Mouse (Mus musculus): ENCODE data around the gene Fbxw2.
"Not testable (repeated sequence)": the region's sequence is repeated elsewhere in the genome, so short reads cannot be mapped to it uniquely, and the experiment has no call there.

The Fbxw2 gene

DNA sequence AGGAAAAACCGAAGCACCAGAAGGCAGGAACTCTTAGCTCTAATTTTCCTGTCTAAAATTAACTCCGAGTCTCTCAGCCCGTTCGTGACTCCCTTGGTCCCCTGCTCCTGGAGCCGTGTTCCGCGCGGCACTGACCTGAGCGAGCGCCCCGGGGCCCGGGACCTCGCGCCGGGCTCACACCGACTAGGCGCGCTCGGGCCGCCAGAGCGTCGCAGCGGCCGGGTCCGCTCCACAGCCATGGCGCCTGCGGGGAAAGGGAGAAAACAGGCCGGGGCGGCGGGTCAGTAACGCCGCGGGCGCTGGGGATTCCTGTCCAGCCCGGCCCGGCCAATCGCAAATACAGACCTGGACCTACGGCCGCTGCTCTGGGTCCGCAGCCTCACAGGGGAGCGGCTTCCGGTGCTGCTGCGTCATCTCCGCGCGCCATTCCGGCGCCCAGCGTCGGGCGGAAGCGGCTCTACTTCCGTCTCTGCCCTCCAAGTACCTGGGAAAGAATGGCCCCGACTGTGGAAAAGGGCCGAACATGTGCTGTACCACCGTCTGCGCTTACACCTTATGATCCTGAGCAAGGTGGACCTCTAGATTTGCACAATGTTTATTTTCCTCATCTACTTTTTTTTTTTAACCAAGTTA, at the start of gene Fbxw2:
TSS of gene Fbxw2 (minus strand) at position 485 of the 633 bp plus-strand sequence.
- DNase-seq (ENCODE audit: low spot score in 2 of 2), result peak; percentile 82 to 83

DNA sequence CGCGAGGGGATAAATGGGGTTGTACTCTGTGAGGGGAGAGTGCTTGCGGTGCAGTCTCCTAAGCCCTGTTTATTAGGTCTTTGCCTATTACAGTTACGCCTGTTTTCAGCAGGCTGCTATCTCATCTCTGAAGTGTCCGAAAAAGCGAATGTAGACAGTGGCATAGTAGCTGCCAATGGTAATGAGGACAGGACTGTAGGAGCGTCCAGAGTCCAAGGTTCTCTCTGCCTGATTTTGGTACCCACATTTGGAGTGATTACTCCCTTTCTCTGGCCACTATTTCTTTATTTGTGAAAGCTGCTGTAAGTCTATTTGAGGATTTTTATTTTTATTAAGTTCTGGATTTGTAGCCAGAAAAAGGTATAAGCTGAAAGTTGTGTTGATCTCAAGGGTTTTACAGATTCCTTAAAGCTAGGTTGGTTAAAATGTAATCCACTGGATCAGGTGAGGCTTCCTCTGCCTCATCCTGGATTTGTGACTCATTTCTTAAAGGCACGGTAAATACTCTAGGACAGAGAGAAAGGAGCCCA, 48.8 kb upstream of the Fbxw2 start, which contains the start of gene Psmd5:
TSS of gene Psmd5 (minus strand) at position 153 of the 530 bp plus-strand sequence.
- no peak for DNase-seq (ENCODE audit: low spot score in 2 of 2)

DNA sequence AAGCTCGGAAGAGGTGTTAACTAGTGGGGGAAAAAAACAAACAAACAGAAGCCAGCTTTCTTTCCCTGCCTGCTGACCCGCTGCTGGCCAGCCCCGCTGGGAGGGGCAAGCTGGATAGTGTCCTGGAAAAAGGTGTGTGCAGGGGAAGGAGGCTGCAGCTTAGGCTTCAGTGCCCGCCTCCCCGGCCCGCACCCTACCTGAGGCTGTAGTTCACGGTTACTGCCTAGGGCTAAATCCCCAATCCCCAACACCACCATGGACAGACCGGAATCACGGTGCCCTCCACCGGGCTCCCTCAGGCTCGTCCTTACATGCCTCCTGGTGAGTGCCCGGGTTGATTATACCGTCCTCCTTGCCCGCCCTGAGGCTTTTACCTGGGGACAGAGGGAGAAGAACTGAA, 48.2 kb upstream of the Fbxw2 start, which contains the start of gene Cutal:
TSS of gene Cutal (plus strand) at position 126 of the 400 bp plus-strand sequence.
- DNase-seq (ENCODE audit: low spot score in 2 of 2), result no peak

DNA sequence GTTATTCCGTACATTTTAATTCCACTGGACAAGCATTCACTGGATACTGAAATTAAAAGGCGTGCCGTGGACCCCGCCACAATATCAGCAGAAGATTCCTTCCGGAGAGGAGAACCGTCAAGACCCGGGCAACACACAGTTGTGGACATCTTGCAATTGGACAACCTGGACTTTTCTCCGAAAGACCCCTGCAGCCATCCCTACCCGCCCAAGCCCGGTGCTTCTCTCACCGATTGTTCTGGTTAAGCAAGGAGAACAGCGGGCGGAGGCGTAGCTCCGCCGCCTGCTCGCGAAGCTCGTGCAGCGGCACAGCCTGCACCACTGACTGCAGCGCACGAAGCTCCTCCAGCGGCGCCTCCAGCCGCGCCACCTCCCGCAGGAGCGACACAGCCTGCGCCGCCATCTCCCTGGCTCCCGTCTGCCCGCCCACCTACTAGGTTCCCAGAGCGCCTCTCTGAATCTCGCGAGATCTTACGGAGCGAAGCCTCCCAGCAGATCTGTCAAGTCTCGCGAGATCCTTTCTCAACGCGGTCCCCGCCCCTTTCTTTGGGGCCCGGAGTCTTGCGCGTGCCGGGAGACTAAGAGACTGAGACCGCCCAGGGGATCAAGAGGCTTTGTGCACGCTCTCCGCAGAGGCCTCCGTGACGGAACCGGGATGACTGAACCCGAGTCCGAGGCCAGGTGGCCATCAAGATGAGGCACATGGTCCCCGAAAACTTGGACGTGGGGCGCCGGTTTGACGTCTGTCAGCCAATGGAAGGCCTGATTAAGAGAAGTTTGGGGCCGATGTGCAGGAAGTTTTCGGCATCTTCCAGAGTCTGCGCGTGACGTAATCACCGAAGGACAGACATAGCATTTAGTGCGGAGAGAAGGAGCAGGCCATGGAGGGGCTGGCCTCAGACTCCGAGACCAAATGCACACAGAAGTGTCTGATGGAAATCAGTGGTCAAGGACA, 44.7 kb upstream of the Fbxw2 start:
- DNase-seq (ENCODE audit: low spot score in 2 of 2), result peak; percentile 91 to 93

DNA sequence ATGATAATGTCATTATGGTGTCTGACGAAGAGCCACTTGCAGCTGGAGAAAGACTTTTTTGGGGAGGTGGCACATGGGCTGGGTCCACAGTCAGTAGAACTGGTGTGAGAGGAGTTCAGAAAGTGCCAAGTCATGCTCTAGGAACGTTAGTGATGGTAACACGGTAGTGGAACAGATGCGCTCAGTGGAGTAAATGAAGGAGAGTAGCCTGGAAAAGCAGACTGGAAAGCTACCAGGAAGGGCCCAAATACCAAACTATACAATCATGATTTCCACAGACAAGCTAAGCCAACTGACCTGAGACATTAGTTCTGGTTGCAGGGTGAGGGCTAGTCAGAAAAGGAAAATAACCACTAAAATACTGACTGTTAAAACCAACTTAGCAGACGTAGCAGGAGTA, 43.6 kb upstream of the Fbxw2 start:
- no peak for DNase-seq (ENCODE audit: low spot score in 2 of 2)

DNA sequence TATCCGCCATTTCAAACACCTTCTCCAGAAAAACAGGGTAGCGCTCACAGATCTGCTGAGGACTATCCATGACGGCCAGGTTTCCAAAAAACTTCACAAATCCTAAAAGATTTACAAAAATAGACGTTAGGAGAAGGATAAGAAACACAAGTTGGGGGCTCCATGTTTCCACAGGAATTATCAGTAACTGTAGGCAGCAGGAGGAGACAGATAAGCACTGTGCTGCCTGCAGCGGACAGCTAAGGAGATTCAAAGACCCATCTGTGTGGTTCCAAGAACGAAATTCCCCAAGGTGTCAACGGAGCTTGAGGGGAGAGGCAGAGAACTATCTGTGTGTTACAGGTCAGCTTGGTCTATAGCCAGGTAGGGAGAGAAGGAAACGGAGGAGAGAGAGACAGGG, 31.6 kb upstream of the Fbxw2 start:
- DNase-seq (ENCODE audit: low spot score in 2 of 2), result no peak

DNA sequence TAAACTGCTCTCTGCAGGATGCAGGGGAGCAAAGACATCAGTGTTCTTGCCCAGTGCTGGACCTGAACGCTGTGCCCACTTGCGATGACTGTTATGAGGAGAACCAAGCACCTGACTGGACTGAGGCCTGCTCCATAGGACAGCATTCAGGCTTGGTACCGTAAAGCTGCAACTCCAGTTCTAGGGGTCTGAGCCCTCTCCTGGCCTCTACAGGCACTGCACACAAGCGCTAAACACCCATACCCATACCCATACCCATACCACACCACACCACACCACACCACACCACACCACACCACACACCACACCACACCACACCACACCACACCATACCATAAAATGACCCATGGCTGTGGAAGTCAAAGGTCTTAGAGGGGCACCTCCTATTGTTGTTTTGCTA, 29.2 kb upstream of the Fbxw2 start:
- no peak for DNase-seq (ENCODE audit: low spot score in 2 of 2)

DNA sequence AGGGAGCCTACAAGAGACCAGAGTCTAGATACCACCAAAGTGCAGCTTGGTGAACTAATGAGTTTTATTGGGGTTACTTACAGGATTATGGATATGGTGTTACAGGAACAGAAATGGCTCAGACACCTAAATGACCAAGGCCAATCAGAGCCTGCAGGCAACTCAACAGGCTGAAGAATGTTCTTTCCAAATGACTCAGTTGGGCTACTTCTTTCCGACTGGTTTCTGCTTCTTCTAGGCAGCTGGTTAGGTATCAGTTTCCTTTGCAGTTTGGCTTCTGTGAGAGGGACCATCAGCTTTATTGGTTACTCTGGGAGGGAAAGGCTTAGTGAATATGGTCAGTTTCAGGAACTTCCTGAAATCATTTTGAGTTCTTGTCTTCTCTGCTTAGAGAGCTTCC, 21.6 kb upstream of the Fbxw2 start:
- DNase-seq (ENCODE audit: low spot score in 2 of 2), result no peak

DNA sequence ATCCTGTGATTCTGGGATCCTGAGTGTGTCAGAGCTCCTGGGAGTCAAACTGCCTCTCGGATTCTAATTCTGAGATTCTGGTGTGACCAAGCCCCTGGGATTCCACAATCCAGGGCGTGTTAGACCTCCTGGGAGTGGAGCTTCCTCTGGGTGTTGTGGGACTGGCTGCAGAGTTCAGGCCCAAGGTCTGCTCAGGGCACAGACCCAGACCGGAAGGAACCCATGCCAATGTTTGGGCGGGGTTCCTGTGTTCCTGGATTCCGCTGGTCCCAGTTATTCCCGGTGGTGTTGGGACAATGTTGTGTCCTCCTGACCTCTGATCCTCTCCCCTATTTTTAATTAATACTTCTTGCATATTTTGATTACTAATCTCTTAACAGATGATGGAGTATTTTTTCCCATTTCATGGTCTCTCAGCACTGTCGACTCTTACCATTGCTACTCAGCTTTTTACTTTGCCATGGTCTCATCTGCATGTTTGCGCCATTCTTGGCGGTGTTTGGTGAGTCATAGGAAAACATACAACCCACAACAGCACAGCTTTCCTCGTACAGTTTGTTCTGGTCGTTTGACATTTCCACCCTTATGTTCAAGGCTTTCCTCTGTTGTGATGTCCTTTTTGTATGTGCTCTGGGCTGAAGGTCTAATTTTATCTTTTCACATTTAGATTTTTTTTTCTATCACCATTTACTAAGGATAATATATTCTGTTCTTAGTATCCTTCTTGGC, 17.3 kb upstream of the Fbxw2 start:
- no peak for DNase-seq (ENCODE audit: low spot score in 2 of 2)

DNA sequence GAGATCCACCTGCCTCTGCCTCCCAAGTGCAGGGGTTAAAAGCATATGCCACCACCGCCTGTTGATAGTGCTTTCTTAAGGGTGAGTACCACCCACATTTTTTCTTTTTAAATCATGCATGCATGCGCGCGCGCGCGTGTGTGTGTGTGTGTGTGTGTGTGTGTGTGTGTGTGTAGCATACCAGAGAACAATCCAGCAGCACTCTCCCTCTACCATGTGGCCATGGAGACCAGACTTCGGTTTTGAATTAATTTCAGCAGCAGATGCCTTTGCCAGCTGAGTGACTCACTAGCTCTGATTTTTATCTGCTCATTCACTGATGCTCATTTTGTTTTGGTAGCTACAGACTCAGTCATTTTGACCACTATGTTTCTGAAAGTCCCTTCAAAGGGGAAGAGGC, 15.6 kb upstream of the Fbxw2 start:
- peak; percentile 30 to 52 for DNase-seq (ENCODE audit: low spot score in 2 of 2)

DNA sequence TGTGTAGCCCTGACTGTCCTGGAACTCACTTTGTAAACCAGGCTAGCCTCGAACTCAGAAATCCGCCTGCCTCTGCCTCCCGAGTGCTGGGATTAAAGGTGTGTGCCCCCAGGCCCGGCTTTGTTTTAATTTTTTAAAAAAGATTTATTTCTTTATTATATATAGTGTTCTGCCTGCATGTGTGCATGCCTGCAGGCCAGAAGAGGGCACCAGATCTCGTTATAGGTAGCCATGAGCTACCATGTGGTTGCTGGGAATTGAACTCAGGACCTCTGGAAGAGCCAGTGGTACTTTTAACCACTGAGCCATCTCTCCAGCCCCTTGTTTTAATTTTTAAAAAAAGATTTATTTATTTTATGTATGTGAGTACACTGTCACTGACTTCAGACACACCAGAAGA, 14.0 kb upstream of the Fbxw2 start:
- DNase-seq (ENCODE audit: low spot score in 2 of 2), result not testable (repeated sequence)

DNA sequence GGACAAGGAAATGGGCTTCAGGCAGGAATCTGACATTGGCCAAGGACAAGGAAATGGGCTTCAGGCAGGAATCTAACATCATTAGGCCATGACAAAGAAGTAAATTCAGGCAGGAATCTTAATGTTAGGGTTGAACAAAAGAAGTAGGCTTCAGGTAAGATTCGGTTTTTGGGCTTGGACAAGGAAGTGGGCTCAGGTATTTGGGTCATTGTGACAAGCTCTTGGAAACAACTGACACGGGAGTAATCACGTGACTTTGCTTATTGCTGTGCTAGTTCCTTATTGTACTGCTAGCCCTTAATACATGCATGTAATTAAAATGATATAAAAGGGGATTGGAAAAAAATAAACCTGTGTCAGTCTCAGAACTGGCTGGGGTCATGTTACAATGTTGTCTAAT, 9.6 kb upstream of the Fbxw2 start:
- DNase-seq (ENCODE audit: low spot score in 2 of 2), result no peak

DNA sequence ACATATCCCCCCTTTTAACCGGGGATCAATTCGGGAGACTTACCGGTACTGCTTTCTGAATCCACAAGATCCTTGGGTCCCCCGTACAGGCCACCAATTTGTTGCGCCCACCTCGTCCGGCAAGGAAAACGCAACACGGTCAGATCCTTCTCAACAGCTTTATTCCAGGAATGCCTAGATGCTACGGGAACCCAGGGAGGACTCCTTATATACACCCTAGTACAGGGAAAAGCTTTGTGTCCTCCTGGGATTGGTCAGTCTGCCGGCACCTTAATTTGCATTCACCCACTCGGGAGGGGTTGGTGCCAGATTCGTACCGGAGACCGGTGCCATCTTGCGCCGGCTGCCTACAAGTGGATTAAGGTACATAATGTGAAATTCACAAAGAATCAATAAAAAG, 7.5 kb upstream of the Fbxw2 start:
- DNase-seq (ENCODE audit: low spot score in 2 of 2), result no peak

DNA sequence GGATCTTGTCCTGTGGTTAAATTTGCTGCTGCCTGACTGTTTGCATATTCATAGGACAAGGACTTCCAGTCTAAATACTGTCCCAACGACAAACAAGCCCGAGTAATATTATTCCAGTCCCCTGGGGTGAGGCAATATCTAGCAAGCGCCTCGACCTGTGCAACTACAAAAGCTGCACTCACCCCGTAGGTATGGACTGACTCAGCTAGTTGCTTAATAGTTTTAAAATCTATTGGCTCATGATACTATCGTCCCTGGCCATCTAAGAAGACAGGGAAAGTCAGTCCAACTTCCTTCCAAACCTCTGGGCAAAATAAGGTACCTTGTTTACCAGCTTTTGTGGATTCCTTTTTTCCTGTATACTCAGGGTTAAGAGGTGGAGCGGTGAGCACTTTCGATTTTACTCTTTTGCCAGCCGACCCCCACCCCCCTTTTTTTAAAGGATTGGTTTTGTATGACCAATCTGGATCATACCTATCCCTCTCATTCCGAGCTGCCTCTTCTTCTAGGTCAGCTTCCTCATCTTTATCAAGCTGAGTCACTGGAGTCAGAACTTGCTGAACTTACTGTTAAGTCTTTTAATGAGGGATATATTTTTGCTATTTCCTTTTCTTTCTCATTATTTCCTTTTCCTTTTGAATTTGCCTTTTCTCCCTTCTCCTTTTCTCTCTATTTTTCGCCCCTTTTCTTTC, 6.8 kb upstream of the Fbxw2 start, which contains the start of gene Gm34653:
TSS of gene Gm34653 (plus strand) at position 242 of the 692 bp plus-strand sequence.
- not testable (repeated sequence) for DNase-seq (ENCODE audit: low spot score in 2 of 2)

DNA sequence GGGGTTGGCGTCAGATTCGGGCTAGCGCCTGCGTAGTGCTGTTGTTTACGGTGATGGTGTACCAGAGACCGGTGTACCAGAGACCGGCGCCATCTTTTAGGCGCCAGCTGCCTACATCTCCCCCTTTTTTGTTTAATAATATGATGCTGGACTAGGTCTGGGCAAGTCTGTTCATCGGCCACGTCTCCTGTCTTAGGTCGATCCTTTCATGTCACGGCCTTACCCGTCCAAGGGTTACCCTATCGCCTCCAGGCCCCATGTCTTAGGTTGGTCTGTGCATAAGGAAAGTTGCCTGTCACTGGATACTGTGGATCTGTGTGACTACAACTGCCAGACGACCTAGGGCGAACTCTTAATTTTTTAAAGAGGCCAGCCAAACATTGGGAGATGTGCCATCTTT, 4.0 kb upstream of the Fbxw2 start:
- DNase-seq (ENCODE audit: low spot score in 2 of 2), result not testable (repeated sequence)

DNA sequence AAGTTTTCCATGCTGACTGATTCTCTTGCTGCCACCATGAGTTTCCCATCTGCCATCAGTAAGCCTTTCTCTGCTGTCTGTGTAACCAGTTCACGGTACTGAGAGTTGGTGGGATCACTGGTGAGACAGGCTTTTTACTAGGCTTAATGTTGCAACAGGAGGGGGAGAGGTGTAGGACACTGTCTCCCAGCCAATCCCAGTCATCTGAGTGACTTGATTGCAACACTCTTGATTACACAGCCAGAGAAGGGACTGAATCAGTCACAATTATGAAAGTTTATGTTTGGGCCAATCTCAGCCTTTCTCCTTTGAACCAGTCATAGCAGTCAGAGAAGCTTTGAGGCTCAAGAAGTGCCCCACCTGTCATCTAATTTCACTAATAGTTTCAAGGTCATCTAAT, 1.9 kb upstream of the Fbxw2 start:
- DNase-seq (ENCODE audit: low spot score in 2 of 2), result no peak

DNA sequence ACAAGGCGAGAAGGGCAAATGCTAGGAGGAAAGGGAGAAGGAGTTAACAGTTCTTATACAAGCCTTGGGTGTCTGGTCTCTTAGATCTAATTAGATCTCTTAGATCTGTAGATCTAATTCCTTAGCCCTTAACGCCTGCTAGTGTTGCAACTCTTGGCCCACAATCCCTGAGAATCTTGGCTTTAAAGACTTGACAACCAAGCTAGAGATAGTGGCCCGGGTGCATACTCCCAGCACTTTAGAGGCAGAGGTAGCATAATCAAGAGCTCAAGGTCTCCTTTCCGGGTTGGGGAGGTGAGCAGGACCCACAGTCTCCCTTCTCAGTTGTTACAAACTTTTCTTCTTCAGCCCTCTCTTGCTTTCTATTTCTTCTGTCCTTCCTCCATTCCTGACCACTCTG, 1.5 kb upstream of the Fbxw2 start:
- DNase-seq (ENCODE audit: low spot score in 2 of 2), result no peak

DNA sequence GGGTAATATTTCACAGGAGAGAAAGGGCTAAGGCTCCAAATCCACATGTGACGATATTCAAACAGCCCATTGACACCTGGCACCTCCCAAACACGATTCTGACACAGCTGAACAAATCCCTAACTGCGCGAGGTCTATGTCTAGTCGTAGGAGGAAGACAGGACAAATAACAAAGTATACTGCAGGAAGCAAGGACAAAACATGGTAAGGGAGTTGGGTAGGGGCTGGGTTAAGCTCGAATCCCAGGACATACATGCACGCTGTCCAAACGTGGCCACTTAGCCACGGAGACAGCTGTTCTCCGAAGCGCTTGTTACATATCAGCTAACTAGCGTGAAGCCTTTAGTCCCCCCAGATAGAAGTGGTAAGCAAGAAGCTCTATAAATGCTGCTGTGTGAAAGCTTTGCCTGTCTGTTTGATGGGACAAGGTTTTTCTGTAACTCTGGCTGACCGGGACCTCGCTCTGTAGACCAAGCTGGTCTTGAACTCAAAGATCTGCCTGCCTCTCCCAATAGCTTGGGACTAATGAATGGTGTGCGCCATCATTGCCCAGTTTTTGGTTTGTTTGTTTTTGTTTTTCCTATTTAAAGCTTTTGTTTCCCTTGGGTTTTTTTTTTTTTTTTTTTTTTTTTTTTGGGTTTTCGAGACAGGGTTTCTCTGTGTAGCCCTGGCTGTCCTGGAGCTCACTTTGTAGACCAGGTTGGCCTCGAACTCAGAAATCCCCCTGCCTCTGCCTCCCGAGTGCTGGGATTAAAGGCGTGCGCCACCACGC, 535 bp upstream of the Fbxw2 start:
- no peak for DNase-seq (ENCODE audit: low spot score in 2 of 2)

DNA sequence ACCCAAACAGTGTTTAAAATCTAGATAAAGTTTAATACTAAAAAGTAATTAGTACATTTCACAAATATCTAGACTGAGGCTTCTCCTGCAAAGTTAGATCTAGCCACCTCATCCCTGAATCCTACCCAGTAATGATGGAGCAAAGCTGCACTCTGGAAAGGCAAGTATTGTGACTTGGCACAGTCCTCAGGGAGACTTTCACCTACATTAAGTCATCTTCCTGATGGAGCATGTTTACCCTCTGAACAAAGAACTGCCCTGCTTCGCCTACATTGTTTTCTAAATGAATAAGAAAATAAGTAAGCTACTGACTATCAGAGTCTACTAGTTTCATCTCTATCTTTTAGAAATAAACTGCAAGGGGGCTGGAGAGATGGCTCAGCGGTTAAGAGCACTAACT, 7.6 kb downstream of the Fbxw2 start:
- DNase-seq (ENCODE audit: low spot score in 2 of 2), result no peak

DNA sequence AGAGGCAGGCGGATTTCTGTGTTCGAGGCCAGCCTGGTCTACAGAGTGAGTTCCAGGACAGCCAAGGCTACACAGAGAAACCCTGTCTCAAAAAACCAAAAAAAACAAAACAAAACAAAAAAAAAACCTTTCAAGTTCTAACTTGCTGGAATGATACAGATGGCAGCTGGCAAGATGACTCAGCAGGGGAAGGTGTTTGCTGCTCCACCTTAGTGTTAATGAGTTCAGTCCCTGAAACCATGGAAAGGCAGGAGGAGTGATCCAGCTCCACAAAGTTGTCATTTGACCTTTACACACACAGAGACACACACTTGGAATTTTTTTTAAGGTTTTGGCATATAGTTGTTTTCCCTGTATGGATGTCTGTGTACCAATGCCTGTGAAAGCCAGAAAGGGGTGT, 10.2 kb downstream of the Fbxw2 start:
- DNase-seq (ENCODE audit: low spot score in 2 of 2), result not testable (repeated sequence)

DNA sequence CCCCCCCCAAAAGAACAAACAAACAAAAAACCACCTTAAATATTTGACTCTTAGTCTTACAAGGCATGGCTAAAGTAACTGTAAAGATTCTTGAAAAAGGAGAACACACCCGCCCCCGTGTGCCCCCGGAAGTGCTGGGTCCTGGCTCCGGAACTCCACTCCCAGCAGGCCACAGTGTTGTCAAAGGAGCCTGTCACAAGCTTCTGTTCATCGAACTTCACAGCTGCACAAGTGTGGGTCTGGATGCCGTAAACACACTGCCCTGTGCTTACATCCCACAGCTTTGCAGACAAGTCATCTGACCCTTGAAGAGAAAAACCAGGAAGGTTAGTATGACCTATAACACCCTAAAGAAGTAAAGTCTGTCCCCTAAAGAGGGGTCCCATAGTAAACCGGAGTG, 13.4 kb downstream of the Fbxw2 start:
- DNase-seq (ENCODE audit: low spot score in 2 of 2), result no peak
